Mouse (Mus musculus) c-Kit-positive CD71-positive TER-119-negative erythroid progenitor cells, embryonic 14.5 days (primary cell): ENCODE results near the gene Ergic1.
A peak's percentile ranks its signal among the peaks of the same experiment; 100 is the strongest.

Experiments
- DNase-seq: peaks from one replicate; pipeline ENCODE4 v3.0.0-alpha.2; 2013; ENCODE audit warnings: low read depth

Gene Ergic1

GRCm38 (mm10) chr17:26628936-26629335, 67.6 kb downstream of the Ergic1 start:
- no peak for DNase-seq

GRCm38 (mm10) chr17:26631811-26632327, 70.6 kb downstream of the Ergic1 start:
- no peak for DNase-seq

DNA sequence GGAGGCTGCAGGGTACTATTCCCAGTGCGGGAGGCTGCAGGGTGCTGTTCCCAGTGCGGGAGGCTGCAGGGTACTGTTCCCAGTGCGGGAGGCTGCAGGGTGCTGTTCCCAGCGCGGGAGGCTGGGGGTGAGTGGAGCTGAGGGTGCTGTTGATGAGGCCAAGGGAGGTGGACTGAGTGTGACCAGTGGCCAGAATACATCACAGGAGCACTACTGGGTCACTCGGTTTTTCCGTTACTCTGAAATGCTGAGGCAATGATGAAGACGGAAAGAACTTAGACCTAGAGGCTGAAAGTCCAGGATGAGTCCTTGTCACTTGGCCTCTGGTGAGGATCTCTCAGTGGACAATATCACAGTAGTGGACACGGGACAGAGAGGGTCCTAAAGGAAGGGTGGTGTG, 71.9 kb downstream of the Ergic1 start:
- DNase-seq = no peak

GRCm38 (mm10) chr17:26633926-26634325, 72.6 kb downstream of the Ergic1 start:
- DNase-seq = no peak

DNA sequence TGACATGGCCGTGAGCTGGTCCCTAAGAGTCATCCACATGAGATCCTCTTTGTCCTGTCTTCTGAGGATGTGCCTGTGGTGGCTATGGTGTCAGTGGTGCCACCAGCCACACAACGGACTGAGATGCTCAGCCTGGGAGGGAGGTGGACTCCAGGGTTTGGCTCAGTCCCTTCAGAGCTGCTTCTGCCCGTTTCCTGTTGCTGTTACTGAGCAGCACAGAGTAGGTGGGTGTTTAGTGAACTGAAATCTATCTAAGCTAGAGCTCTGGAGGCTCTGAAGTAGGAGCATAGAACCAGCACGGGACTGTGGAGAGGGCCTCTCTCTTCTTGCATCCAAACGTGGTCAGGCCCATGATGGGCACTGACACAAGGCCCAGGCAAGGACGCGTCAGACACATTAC, 73.2 kb downstream of the Ergic1 start:
- DNase-seq = no peak

- no peak for DNase-seq
Observed at GRCm38 (mm10) chr17:26635951-26636350, 74.7 kb downstream of the Ergic1 start.

GRCm38 (mm10) chr17:26637851-26638250, 76.6 kb downstream of the Ergic1 start:
- no peak for DNase-seq

DNA sequence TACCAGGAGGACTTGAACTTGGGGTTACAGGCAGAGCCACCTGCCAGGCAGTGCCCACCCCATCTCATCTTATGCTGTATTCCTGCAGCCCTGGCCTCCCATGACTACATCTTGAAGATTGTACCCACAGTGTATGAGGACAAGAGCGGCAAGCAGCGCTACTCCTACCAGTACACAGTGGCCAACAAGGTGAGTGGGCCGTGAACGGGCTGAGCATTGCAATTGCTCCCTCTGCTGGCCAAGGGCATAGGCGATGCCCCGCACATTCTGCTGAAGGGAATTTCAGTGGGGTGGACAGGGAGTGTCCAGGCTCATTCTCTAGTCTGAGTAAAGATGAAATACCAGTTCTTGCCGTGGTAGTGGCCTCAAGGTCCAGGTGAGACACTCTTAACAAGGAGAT, 77.4 kb downstream of the Ergic1 start:
- peak; percentile 40 for DNase-seq

GRCm38 (mm10) chr17:26639791-26640190, 78.5 kb downstream of the Ergic1 start:
- DNase-seq = no peak

DNA sequence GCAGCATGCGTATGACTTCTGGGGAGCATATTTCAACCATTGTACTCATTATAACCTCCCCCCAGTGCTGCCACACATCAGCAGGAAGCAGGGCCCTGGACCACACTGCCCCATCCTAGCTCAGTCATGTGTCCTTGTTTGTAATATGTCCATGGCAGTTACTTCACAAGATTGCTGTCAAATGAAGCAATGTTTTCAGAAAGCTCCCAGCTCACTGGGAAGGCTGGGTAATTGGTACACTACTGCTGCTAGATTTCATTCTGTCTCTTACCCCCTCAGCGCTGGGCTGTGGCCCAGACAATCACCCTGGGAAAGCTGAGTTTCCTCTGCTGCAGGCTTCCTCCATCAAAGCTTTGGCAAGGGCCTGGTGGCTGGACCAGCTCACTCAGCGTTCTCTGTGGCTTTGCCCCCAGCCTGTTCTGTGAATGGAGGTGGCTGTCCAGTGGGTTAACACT, 79.0 kb downstream of the Ergic1 start:
- no peak for DNase-seq

DNA sequence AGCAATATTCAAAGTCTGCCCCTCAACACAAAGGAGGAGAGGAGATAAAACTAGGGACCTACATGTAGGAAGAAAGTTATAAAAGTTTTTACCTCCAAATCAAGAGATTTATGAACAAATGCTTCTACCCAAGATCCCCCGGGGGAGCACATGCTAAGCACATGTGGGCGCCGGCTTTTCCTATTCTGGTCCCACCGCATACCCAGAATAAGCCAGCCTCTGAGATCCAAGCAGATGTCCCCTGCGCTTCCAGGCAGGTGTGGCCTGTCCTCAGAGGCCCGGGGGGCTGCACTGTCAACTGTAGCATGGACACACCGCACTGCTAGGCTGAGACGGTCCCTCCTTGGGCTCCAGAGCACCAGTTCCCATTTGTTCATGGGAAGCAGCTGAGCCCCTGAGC, 82.2 kb downstream of the Ergic1 start:
- DNase-seq = no peak

GRCm38 (mm10) chr17:26643993-26644392, 82.7 kb downstream of the Ergic1 start:
- no peak for DNase-seq

GRCm38 (mm10) chr17:26644509-26645410, 83.5 kb downstream of the Ergic1 start:
- no peak for DNase-seq

DNA sequence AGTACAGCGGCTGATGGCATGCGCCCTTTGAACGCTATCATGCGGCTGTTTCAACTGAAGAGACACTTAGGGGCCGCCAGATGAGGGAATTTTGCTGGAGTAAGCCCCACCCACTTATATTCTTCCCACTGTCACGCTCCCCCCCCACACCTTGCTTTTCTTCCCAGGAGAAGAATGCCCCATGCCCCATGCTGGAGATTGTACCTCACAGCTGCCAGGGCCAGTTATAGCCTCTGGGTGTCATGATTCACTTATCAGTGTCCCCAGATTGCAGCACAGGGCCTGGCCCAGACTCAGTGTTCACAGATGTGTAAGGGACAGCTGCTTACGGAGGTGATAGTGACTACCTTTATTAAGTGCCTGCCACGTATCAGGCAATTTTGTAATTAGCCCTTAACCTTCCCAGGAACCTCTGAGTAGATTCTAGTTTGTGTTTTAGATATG, 84.1 kb downstream of the Ergic1 start:
- peak; percentile 25 for DNase-seq

- DNase-seq = no peak
Observed at GRCm38 (mm10) chr17:26647283-26647682, 86.0 kb downstream of the Ergic1 start.

DNA sequence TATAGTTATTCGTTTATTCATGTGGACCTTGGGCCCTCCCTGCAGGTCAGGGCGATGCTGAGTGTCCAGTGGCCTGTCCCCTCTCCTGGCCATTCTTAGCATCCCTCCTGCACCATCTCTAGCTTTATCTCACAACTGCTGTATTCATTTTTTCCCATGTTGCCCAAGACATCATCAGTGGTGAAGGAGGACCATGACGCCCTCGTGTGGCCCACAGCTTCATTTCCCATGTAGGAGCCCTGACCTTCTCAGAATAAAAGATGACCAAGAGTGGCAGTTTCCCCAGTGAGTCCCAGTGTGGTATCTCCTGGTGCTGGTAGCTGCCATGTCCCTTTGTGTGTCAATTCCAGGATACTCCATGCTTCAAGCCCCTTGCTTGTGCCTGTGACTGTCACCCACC, 88.3 kb downstream of the Ergic1 start:
- no peak for DNase-seq

- DNase-seq = no peak
Observed at GRCm38 (mm10) chr17:26650451-26651363, 89.4 kb downstream of the Ergic1 start.

- DNase-seq = no peak
Observed at GRCm38 (mm10) chr17:26658854-26659572, 97.7 kb downstream of the Ergic1 start.

DNA sequence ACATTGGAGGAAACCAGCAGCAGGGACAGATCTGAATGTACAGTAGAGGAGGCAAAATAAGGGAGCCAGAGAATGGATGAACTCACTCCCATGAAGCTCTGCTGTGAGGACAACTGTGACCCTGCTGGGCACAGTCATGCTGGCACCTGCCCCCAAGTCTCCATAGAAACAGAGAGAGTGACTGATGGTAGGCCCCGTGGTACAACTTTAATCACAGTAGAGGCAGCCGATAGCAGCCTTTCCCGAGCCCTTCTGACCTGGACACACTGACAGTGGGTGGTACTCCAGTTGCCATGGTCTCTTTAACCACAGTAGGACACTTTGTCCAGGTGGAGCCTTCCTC, 98.3 kb downstream of the Ergic1 start:
- DNase-seq = no peak

DNA sequence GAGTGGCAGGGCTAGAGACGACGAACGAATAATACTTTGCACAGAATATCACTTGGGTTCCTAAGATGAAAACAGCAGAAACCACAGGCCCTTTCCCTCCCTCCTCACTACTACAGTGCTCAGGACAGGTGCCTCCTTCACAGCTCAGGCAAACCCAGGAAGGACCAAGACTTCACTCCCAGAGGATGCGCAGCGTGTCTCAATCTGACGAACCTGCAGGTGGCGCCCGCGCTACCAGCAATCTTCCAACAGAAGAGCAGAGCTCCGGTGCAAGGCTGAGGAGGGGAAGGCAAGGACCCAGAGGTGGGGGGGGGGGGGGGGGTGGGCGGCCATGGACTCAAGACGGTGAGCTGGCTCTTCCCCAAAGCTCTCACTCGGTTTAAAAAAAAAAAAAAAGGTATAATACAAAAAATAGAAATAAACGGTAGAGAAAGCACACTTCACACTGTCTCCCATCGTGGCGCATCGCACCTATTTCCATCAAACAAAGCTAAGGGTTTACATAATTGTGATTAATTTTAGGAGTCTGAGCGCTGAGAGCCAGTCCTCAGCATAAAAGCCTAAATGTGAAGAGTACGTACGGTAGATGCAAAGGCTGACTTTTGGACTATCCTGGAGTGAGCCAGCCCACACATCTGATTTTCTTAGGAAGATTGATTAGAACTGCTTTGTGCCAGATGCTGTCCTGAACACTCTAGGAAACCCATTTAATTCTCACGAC, 99.1 kb downstream of the Ergic1 start:
- DNase-seq = peak; percentile 53

DNA sequence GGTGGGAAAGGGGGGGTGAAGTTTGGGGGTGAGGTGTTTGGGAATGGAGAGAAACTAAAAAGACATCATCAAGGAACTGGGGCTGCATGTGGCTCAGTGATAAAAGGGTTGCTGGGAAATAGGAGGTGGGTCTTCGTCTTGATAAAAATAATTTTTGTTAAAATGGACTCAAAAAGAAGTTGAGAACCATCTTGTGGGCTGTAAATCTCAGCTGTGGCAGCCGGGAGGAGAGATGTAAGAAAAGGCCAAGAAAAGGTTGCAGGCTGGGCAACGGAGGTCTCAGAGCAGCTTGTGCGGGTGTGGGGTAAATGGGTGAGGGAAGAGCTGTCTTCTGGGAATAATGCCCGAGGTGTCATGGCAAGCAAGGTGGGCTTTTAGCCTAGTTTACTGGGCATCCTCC, 100.9 kb downstream of the Ergic1 start:
- no peak for DNase-seq
